Mouse (Mus musculus): ENCODE results near the gene Yod1. TPM values are rescaled to one million over a fixed set of nuclear protein-coding genes. Genes with fewer than 3 reads are reported as not detected.

Gene Yod1
- polyA plus RNA-seq (2016; fragmentation: Nextera tagmentation; extraction: Ambion mirVana): 8.6 and 10.1 TPM in 2 replicates

GRCm38 (mm10) chr1:130717291-130717871 lies at the start of gene Yod1:
Yod1 (plus strand) TSS chr1:130717327.
- Histone ChIP-seq H3K27ac (peak within 1 kb of the TSS; percentile 96), H3K4me1 (peaks cover 17% of the 10 kb centered on the region), H3K4me3 (peak within 1 kb of the TSS; percentile 84), H3K9me3 (no peaks in the 10 kb centered on the region), H3K27me3 (ENCODE audit: insufficient read depth, poor library complexity, severe bottlenecking) (0 out of 2 replicates have a peak, but pooled peaks cover 6% of the 10 kb centered on the region), H3K36me3 (peaks cover 10% of the 10 kb centered on the region)
- DNase-seq (ENCODE audit: low spot score): peak; percentile 93
- WGBS: under 1% methylated on average over 54 of the region's 54 CpGs

DNA sequence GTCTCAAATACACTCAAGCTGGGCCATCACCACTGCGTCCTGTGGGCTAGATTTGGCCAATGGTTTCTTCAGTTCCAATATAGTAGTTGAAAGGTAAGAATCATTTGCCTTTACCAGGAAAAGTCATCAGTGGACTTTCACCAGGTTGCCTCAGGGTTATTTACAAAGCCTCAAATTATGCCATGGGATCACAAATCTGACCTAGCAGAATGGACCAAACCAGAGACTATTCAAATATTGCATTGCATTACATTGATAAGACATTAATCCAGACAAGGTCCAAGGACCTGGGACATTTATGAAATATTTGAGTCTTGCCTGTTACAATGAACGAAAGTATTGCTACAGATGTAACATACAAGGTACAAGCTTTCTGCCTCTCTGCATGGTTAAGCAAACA lies 38.6 kb upstream of the Yod1 start:
- 81% methylated on average over 2 of the region's 2 CpGs for WGBS

DNA sequence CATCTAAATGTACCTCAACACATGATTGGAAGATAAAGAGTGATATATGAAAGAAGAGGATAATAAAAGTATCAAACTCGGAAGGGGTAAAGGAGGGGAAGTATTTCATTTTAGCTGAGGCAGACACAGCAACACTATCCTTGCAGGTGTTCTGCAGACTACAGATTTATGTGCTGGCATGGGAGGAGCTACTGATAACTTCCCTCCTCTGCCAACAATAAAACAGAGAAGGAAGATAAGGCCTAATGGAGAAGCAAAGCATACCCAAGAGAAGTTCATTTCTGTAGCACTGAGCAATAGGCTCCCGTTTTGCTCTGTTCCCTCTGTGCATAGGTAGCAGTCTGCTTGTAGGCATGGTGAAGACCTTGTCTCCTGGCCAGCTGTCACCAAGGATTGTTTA lies 36.1 kb upstream of the Yod1 start:
- Histone ChIP-seq H3K36me3 (no peaks in the 10 kb centered on the region), H3K4me1 (no peaks in the 10 kb centered on the region), H3K27ac (no peak overlapping the region), H3K9me3 (no peaks in the 10 kb centered on the region), H3K27me3 (ENCODE audit: insufficient read depth, poor library complexity, severe bottlenecking) (no peaks in the 10 kb centered on the region), H3K4me3 (no peak overlapping the region)
- 63% methylated on average over 2 of the region's 2 CpGs for WGBS
- DNase-seq (ENCODE audit: low spot score): no peak

More for the DNA sequence above, 38.6 kb upstream of the Yod1 start:
- H3K27ac ChIP-seq: no peak overlapping the region
- H3K27me3 ChIP-seq (ENCODE audit: insufficient read depth, poor library complexity, severe bottlenecking): no peaks in the 10 kb centered on the region
- H3K9me3 ChIP-seq: no peaks in the 10 kb centered on the region
- no peaks in the 10 kb centered on the region for H3K4me1 ChIP-seq
- H3K36me3 ChIP-seq: no peaks in the 10 kb centered on the region
- H3K4me3 ChIP-seq: no peak overlapping the region
- no peak for DNase-seq (ENCODE audit: low spot score)

DNA sequence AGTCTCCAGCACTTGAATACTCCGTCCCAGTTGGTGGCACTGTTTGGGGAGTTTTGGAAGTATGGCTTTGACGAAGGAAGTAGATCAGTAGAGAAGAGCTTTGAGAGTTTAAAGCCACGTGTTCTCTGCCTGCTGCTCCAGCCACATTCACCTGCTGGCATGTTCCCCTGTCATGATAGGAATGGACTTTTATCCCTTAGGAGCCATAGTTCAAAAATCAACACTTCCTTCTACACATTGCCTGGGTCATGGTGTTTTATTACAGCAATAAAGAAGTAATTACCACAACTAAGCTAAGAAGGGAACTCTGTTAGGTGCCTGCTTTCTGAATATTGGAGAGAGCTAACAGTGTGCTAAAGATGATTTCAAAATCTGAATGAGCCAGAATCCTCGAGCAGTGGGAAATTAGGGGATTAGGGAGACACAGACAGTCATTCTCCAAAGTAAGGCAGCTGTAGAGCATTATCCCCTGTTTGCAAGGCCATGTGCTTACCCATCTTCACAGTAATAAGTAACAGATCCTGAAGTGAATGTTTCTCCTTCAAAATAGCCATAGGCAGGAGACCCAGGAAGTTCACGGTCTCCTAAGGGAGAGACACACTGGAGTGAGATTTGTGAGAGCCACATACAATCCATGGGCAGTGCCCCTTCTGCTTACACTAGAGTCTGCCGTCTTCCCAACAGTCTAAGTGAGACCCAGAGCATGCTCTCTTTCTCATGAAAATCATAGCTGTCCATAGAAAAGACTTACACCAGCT lies 35.3 kb upstream of the Yod1 start:
- no peaks in the 10 kb centered on the region for H3K36me3 ChIP-seq
- H3K4me3 ChIP-seq: no peak overlapping the region
- H3K27ac ChIP-seq: no peak overlapping the region
- no peaks in the 10 kb centered on the region for H3K9me3 ChIP-seq
- DNase-seq (ENCODE audit: low spot score): no peak
- WGBS: 79% methylated on average over 6 of the region's 6 CpGs
- no peaks in the 10 kb centered on the region for H3K27me3 ChIP-seq (ENCODE audit: insufficient read depth, poor library complexity, severe bottlenecking)
- no peaks in the 10 kb centered on the region for H3K4me1 ChIP-seq

DNA sequence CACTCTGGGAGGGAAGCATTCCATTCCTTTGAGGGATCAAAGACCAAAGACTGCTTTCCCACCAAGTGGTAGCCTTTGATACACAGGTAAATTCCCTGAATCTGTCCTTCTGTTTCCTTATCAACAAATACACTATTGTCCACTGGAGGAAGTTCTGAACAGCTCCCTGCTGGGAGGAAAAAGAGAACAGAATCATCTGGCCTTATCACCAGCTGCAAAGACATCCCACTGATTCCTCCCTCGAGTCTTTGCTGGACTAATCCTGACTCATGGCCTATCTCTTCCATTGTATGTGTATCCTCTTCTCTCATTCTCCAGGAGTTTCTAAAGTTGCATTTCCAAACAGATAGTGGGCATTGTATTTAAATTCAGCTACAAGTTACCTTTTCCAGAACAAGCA lies 33.2 kb upstream of the Yod1 start:
- no peak overlapping the region for H3K27ac ChIP-seq
- DNase-seq (ENCODE audit: low spot score): no peak
- 21% methylated on average over 1 of the region's 1 CpGs for WGBS
- H3K27me3 ChIP-seq (ENCODE audit: insufficient read depth, poor library complexity, severe bottlenecking): no peaks in the 10 kb centered on the region
- no peaks in the 10 kb centered on the region for H3K4me1 ChIP-seq
- H3K4me3 ChIP-seq: no peak overlapping the region
- H3K9me3 ChIP-seq: no peaks in the 10 kb centered on the region
- peaks cover 3% of the 10 kb centered on the region; the same call in 1 of the 2 replicates for H3K36me3 ChIP-seq

DNA sequence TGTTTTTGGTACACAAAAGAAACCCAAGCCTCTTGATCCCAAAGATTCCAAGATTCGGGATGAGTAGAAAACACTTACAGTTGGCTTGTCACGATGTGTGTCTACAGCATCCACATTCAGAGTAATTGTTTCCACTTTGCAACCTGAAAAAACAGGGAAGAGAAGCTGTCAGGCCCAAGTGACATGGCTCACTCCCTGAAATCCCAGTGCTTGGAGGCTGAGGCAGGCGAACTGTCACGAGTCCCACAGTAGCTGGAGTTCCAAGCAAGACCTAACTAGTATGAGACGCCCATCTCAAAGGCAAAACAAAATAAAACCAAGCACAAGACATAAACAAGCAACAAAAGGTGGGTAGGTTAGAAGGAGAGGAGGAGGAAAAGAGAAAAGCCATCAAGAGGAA lies 18.5 kb upstream of the Yod1 start:
- Histone ChIP-seq H3K4me1 (no peaks in the 10 kb centered on the region), H3K27ac (no peak overlapping the region), H3K27me3 (ENCODE audit: insufficient read depth, poor library complexity, severe bottlenecking) (no peaks in the 10 kb centered on the region), H3K36me3 (peaks cover 48% of the 10 kb centered on the region), H3K4me3 (no peak overlapping the region), H3K9me3 (no peaks in the 10 kb centered on the region)
- WGBS: 91% methylated on average over 5 of the region's 5 CpGs
- DNase-seq (ENCODE audit: low spot score): peak; percentile 71

DNA sequence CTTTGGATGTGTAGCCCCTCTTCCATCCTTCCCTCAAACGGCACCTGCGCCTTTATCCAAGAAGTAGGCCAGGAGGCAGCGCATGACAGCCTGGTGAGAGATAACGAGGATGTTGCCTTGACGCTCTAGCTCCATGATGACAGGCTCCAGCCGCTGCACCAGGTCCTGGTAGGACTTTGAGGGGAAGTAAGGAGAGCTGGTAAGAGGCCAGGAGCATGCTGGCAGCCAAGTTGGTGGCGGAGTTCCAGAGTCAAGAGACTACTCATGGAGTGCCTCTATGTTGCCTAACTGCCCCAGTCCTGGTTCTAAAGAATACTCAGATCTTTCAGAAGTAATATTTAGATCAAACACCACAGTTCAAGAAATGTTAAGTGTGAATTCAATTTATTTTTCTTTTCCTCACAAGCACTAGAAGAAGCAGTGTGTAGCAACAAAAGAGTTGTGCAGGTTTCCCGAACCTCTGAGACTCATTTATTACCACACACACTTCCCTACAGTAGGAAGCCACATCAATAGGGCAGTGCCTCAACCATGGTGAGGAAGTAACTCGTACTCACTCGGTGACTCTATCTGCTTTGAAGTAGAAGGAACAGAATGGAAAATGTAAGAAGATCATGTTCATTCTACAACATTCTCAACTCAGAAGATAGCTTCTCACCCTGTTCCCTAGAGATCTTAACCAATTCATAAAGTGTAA lies 17.0 kb upstream of the Yod1 start:
- peak; percentile 62 for DNase-seq (ENCODE audit: low spot score)
- Histone ChIP-seq H3K27me3 (ENCODE audit: insufficient read depth, poor library complexity, severe bottlenecking) (no peaks in the 10 kb centered on the region), H3K9me3 (no peaks in the 10 kb centered on the region), H3K36me3 (peaks cover 48% of the 10 kb centered on the region), H3K4me1 (no peaks in the 10 kb centered on the region), H3K27ac (no peak overlapping the region), H3K4me3 (no peak overlapping the region)
- WGBS: 84% methylated on average over 10 of the region's 10 CpGs

GRCm38 (mm10) chr1:130701976-130702375 lies 15.2 kb upstream of the Yod1 start:
- H3K27me3 ChIP-seq (ENCODE audit: insufficient read depth, poor library complexity, severe bottlenecking): no peaks in the 10 kb centered on the region
- 91% methylated on average over 11 of the region's 11 CpGs for WGBS
- H3K36me3 ChIP-seq: peaks cover 53% of the 10 kb centered on the region
- no peaks in the 10 kb centered on the region for H3K4me1 ChIP-seq
- no peak overlapping the region for H3K4me3 ChIP-seq
- no peak overlapping the region for H3K27ac ChIP-seq
- DNase-seq (ENCODE audit: low spot score): no peak
- no peaks in the 10 kb centered on the region for H3K9me3 ChIP-seq

DNA sequence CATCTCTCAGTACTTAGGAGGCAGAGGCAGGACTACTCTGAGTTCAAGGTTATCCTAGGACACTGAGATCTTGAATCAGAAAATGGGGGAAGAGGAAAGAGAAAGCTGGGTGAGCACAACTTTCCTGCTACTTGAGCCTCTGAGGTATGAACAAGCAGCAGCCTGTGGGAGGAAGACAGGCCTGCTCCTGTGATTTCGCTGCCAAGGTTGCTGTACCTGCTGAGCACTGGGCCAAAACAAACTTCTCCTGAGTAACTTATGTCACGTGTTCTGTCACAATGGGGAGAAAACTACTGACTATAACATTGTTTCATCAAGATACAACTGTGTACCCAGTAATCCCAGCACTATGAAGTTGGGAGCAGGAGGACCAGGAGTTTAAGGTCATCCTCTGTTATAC lies 13.5 kb upstream of the Yod1 start:
- Histone ChIP-seq H3K36me3 (peaks cover 45% of the 10 kb centered on the region), H3K9me3 (no peaks in the 10 kb centered on the region), H3K27ac (no peak overlapping the region), H3K27me3 (ENCODE audit: insufficient read depth, poor library complexity, severe bottlenecking) (no peaks in the 10 kb centered on the region), H3K4me3 (no peak overlapping the region), H3K4me1 (no peaks in the 10 kb centered on the region)
- 87% methylated on average over 2 of the region's 2 CpGs for WGBS
- no peak for DNase-seq (ENCODE audit: low spot score)

DNA sequence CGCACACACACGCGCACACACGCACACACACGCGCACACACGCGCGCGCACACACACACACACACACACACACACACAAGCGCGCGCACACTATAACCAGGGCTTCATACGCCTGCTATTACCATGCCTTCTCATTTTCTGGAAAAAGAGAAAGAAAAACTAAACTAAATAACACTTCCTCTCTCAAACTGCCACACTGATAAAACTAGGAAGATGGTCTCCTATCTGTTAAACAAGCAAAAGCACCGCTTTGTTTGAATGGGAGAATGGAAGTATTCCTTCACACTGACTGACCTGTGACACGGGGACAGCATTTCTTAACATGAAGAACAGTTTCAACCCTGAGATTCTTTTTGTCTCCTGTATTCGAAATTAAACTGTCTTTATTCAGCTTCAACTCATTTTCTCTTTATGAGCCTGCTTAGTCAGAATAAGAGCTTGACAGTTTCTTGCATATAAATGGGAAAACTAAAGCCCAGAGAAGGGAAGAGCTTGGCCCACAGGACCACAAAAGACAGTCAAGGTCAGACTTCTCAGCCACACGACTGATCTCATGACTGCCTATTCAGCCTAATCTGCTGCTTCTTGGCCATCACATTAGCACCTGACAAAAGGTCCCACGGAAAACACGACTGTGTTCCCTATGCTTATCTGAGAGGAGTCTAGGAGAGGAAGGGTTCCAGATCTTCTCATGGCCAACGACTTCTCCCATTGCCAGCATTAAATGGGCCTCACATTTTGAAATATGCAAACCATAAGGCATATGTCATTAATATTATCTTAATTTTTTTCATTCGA lies 6.6 kb upstream of the Yod1 start:
- Histone ChIP-seq H3K27me3 (ENCODE audit: insufficient read depth, poor library complexity, severe bottlenecking) (0 out of 2 replicates have a peak, but pooled peaks cover 6% of the 10 kb centered on the region), H3K27ac (no peak overlapping the region), H3K4me3 (no peak overlapping the region), H3K36me3 (peaks cover 9% of the 10 kb centered on the region; the same call in 1 of the 2 replicates), H3K4me1 (peaks cover 11% of the 10 kb centered on the region), H3K9me3 (no peaks in the 10 kb centered on the region)
- WGBS: 81% methylated on average over 22 of the region's 22 CpGs
- no peak for DNase-seq (ENCODE audit: low spot score)

DNA sequence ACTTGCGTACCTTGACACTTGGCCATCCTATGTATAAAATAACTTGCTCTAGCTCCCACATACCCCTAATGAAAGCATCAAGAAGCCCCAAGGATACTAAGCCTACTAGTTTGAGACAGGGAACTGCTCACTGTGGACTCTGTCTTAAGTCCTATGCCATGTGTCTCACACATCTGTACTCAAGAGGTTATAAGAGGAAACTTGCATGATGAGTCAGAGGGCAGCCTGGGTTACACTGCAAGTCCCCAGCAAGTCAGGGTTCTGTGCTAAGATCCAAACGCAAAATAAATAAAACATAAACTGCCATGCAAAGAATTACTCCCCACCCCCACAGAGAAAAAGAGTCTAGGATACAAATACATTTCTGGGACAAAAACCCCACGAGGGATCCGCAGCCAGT lies 3.1 kb upstream of the Yod1 start:
- no peak for DNase-seq (ENCODE audit: low spot score)
- no peaks in the 10 kb centered on the region for H3K9me3 ChIP-seq
- H3K27ac ChIP-seq: no peak overlapping the region
- peaks cover 22% of the 10 kb centered on the region for H3K4me1 ChIP-seq
- H3K36me3 ChIP-seq: peaks cover 5% of the 10 kb centered on the region
- WGBS: 83% methylated on average over 4 of the region's 4 CpGs
- H3K4me3 ChIP-seq: no peak overlapping the region
- H3K27me3 ChIP-seq (ENCODE audit: insufficient read depth, poor library complexity, severe bottlenecking): 0 out of 2 replicates have a peak, but pooled peaks cover 6% of the 10 kb centered on the region

DNA sequence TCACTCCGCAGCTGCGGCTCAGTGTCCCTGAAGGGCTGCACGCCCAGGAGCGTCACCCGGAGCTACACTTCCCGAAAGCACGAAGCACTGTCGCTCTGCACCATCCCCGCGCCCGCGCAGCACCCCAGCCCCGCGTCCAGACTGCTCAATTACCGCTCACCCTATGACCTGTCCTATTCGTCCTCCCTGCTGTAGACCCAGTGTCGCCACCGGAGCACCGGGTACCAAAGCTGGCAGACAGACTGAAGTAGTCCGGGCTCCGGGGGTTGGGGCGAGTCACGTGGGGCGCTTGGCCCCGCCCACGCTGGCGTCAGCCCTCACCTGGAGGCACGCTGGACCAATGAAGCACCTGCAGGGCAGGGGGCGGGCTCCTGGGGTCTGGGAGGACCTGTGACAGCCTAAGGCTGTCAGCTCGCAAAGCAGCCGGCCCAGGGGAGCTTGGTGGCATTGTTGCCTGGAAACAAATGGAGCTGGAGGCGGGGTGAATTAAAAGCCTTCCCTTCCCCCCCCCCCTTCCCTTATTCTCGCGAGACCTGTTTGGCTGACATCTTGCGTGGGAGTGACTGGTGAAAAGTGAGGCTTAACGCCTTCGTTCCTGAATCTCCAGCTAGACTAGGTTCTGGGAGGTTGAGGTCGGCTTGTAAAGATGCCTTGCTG lies 1.4 kb upstream of the Yod1 start, which contains the start of gene Gm29427:
Gene Gm29427 (minus strand): TSS at position 239 of the 657 bp plus-strand sequence.
- no peaks in the 10 kb centered on the region for H3K9me3 ChIP-seq
- H3K27ac ChIP-seq: peak within 1 kb of the TSS; percentile 96
- peak; percentile 97 for DNase-seq (ENCODE audit: low spot score)
- H3K4me3 ChIP-seq: peak within 1 kb of the TSS; percentile 84
- 0 out of 2 replicates have a peak, but pooled peaks cover 6% of the 10 kb centered on the region for H3K27me3 ChIP-seq (ENCODE audit: insufficient read depth, poor library complexity, severe bottlenecking)
- peaks cover 10% of the 10 kb centered on the region for H3K36me3 ChIP-seq
- under 1% methylated on average over 38 of the region's 38 CpGs for WGBS
- peaks cover 17% of the 10 kb centered on the region for H3K4me1 ChIP-seq

Data from heart, embryonic 10.5 days (tissue).